Mouse (Mus musculus) limb, embryonic 14.5 days (tissue): ENCODE measurements at regions not wholly inside any gene's neighbourhood (a gene's known extent, or its start where the extent isn't known, plus 50 kb on each side); places are given as distances from the start of the nearest gene placed in this dataset.

Source experiments
- ATAC-seq: fragments of 200-750 bp; cut with Nextera tagmentation; 2 replicates; pipeline ENCODE4 v1.8.0; 2017; ENCODE audit warnings: low read depth, moderate number of reproducible peaks, moderate TSS enrichment; ENCODE audit not compliant: low FRiP score
- DNase-seq: peaks from one replicate; pipeline ENCODE4 v3.0.0-alpha.2; 2015; ENCODE audit warnings: low spot score
- H3K27ac ChIP-seq: fragments of 300-500 bp; sonication (generic); replicated peaks from 2 replicates; pipeline ENCODE4 v1.5.1; 2014; ENCODE audit warnings: low read depth, mild to moderate bottlenecking, low read length, moderate library complexity, mixed read lengths
- H3K27me3 ChIP-seq: fragments of 300-500 bp; sonication (generic); 2 replicates; pipeline ENCODE4 v1.6.1; 2014; ENCODE audit warnings: low read length, mixed read lengths; ENCODE audit not compliant: control insufficient read depth, insufficient read depth
- H3K36me3 ChIP-seq: fragments of 300-500 bp; sonication (generic); 2 replicates; pipeline ENCODE4 v1.6.1; 2014; ENCODE audit warnings: mild to moderate bottlenecking, low read length, moderate library complexity, mixed read lengths; ENCODE audit not compliant: control insufficient read depth, insufficient read depth
- H3K4me1 ChIP-seq: fragments of 300-500 bp; sonication (generic); 2 replicates; pipeline ENCODE4 v1.6.1; 2014; ENCODE audit warnings: antibody characterized with exemption, low read length, mixed read lengths; ENCODE audit not compliant: control insufficient read depth, insufficient read depth
- H3K4me2 ChIP-seq: fragments of 300-500 bp; sonication (generic); replicated peaks from 2 replicates; pipeline ENCODE4 v1.6.1; 2014; ENCODE audit warnings: low read depth, mild to moderate bottlenecking, low read length, moderate library complexity; ENCODE audit not compliant: severe bottlenecking
- H3K4me3 ChIP-seq: fragments of 300-500 bp; sonication (generic); replicated peaks from 2 replicates; pipeline ENCODE4 v1.5.1; 2014; ENCODE audit warnings: low read length
- H3K9ac ChIP-seq: fragments of 300-500 bp; sonication (generic); 2 replicates; pipeline ENCODE4 v1.6.1; 2014; ENCODE audit warnings: mild to moderate bottlenecking, low read depth, low read length, moderate library complexity; ENCODE audit not compliant: severe bottlenecking
- H3K9me3 ChIP-seq: fragments of 300-500 bp; sonication (generic); 2 replicates; pipeline ENCODE4 v1.6.1; 2016; ENCODE audit warnings: low read length; ENCODE audit not compliant: control insufficient read depth
- POLR2A ChIP-seq: fragments of 200-500 bp; IDR thresholded peaks from 2 replicates; pipeline ENCODE4 v1.8.0; 2012; ENCODE audit warnings: inconsistent platforms, mild to moderate bottlenecking, moderate library complexity, borderline replicate concordance; ENCODE audit not compliant: insufficient read depth, insufficient read length; ENCODE audit errors: extremely low read depth
- WGBS: fragments of 180-500 bp; shearing (Covaris S2); extraction: QIAGEN DNeasy Blood & Tissue Kit; methylation state at CpG from one replicate; pipeline ENCODE4 v1.1.7; 2014; 5-methylcytosine and 5-hydroxymethylcytosine counted together

- Histone ChIP-seq H3K4me3 (no peak overlapping the region), H3K27me3 (no peaks in the 10 kb centered on the region), H3K4me2 (no peak overlapping the region), H3K9me3 (no peaks in the 10 kb centered on the region), H3K9ac (no peak overlapping the region), H3K36me3 (no peaks in the 10 kb centered on the region), H3K4me1 (no peaks in the 10 kb centered on the region), H3K27ac (no peak overlapping the region)
- TF ChIP-seq POLR2A: no peak
- DNase-seq: no peak
- ATAC-seq: no peak
Measured at GRCm38 (mm10) chrX:92981141-92981540, 305.1 kb upstream of the Arx start.

DNA sequence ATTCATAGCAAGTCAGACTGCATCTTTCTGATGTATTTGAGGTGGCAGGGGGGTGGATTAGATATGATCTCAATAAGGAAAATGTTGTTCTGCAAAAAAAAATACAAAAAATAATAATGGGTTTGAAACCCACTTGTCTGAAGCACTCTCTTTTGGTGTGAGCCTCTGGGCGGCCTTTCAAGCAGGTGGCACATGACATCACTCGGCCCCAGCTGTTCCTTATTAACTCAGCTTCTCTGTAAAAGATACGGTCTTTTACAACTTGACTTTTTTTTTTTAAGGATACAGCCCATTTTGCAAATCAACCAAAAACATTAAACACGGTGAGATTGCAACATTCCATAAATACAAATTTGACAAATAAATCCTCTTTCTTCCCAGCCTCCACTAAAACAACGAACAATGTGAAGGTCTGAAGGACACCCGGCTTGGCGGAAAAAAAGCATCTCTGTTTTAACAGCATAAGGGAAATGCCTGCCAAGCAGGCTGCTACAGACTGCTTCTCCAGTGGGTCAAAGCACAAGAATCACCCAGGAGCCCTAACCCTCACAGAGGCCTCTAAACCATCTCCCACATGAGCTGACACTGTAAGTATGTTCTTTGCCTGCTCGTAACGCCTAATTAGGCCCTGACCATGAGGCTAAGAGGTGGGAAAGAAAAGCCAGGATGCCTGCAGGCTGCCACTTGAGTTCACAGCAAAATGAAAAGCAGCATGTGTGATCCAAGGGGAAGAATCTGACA, 283.8 kb upstream of the Arx start:
- no peak overlapping the region for H3K27ac ChIP-seq
- no peaks in the 10 kb centered on the region for H3K36me3 ChIP-seq
- H3K4me2 ChIP-seq: peak overlapping the region; percentile 8; the same call in 1 of the 2 replicates
- no peak overlapping the region for H3K4me3 ChIP-seq
- ATAC-seq (no peak; the same call in 1 of the 2 replicates), DNase-seq (peak; percentile 40)
- no peaks in the 10 kb centered on the region for H3K9me3 ChIP-seq
- no peaks in the 10 kb centered on the region for H3K27me3 ChIP-seq
- TF ChIP-seq POLR2A: no peak
- no peak overlapping the region for H3K9ac ChIP-seq
- no peaks in the 10 kb centered on the region for H3K4me1 ChIP-seq
- WGBS: 34% methylated on average over 9 of the region's 9 CpGs

DNA sequence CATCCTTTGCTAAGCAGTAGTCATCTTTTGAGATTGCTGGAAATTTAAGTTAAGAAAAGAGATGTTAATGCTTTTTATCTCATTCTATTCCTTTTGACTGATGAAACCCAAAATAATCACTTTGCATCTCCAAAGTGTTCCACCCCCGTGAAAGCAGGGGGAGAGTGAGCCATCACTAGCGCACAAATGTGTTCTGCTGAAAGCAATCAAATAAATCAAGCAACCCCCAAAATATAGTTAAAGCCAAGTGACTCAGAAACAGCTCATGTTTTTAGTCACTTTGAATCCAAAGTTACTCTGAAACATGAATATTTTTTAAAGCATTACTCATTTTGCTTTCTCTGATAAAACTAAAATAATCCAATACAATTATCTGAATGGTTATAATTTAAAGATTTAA, 279.6 kb upstream of the Arx start:
- Histone ChIP-seq H3K9me3 (no peaks in the 10 kb centered on the region), H3K4me1 (no peaks in the 10 kb centered on the region), H3K27ac (no peak overlapping the region), H3K27me3 (no peaks in the 10 kb centered on the region), H3K9ac (no peak overlapping the region), H3K36me3 (no peaks in the 10 kb centered on the region), H3K4me2 (no peak overlapping the region), H3K4me3 (no peak overlapping the region)
- 74% methylated on average over 2 of the region's 2 CpGs for WGBS
- ATAC-seq (no peak), DNase-seq (no peak)
- no peak for TF ChIP-seq POLR2A

DNA sequence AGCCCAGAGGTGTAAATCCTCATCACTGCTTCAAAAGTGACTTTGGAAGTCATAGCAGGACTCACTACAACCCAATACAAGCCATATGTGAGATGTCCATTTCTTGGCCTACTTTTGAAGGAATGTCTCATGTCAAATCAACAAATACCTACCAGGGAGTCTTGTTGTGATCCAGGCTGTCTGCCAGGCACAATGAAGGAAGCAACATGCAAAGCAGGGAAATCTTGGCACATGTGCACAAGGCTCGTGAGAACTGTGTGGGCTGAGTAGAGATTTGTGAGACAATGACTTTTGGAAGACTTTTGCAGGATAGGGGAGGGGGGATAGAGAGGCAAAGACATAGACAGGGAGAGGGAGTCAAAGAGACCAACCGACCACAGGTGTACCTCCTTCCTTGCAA, 274.7 kb upstream of the Arx start:
- H3K9ac ChIP-seq: no peak overlapping the region
- H3K4me3 ChIP-seq: no peak overlapping the region
- H3K27ac ChIP-seq: no peak overlapping the region
- H3K4me2 ChIP-seq: no peak overlapping the region
- H3K4me1 ChIP-seq: no peaks in the 10 kb centered on the region
- H3K9me3 ChIP-seq: no peaks in the 10 kb centered on the region
- TF ChIP-seq POLR2A: no peak
- DNase-seq (no peak), ATAC-seq (no peak)
- H3K27me3 ChIP-seq: no peaks in the 10 kb centered on the region
- WGBS: 59% methylated on average over 2 of the region's 2 CpGs
- H3K36me3 ChIP-seq: no peaks in the 10 kb centered on the region

- ATAC-seq: no peak
- no peak for DNase-seq
- H3K4me2 ChIP-seq: no peak overlapping the region
- H3K36me3 ChIP-seq: no peaks in the 10 kb centered on the region
- H3K27me3 ChIP-seq: no peaks in the 10 kb centered on the region
- no peak overlapping the region for H3K9ac ChIP-seq
- H3K27ac ChIP-seq: no peak overlapping the region
- H3K4me1 ChIP-seq: no peaks in the 10 kb centered on the region
- TF ChIP-seq POLR2A: no peak
- no peak overlapping the region for H3K4me3 ChIP-seq
- WGBS: 55% methylated on average over 3 of the region's 3 CpGs
- no peaks in the 10 kb centered on the region for H3K9me3 ChIP-seq
Measured at GRCm38 (mm10) chrX:93016391-93016790, 269.9 kb upstream of the Arx start.
